Mouse (Mus musculus) c-Kit-positive CD71-negative TER-119-negative erythroid progenitor cells, embryonic 14.5 days (primary cell): ENCODE data around the gene Cnot2.

Experiments
- DNase-seq: peaks from one replicate; pipeline ENCODE4 v3.0.0-alpha.2; 2013; ENCODE audit warnings: low read depth

Cnot2 gene

DNA sequence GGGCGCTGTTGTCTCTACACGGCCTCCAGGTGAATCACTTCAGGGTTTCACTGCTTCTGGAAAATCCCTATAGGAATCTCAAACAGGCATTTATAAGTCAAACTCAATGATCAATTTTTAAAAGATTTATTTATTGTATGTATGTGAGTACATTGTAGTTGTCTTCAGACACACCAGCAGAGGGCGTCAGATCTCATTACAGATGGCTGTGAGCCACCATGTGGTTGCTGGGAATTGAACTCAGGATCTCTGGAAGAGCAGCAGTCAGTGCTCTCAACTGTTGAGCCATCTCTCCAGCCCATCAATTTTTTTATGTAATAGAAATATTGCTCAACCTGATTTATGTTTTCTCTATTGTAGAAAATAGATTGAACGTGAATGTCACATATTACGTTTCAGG, 100.3 kb downstream of the Cnot2 start:
- no peak for DNase-seq

DNA sequence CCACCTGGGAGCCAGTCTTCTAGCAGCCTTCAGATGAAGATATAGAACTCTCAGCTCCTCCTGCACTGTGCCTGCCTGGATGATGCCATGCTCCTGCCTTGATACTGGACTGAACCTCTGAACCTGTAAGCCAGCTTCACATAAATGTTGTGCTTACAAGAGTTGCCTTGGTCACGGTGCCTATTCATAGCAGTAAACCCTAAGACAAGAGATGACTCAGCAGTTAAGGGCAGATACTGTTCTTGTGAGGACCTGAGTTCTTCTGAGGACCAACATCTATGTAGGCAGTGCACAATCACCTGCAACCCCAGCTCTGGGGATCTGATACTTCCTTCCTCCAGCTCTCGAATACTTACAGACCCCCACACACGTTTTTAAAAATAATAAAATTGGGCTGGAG, 104.8 kb downstream of the Cnot2 start:
- DNase-seq: no peak

DNA sequence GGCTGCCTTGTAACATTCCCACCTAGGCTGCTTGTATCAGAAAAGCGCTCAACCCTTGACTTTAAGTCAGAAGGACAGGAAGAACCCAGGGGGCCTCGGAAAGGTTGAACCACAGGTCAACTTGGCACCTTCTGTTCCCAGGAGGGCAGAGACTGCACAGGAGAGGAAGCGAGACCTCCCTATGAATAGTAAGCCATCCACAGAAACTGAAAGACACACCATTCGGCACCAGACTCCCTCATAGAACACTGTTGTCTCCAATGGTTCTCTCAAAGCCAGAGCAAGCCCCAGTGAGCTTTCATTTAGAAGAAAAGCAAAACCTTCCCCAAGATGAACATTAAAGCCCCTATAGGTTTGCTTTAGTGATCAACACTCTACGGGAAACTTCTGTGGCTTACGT, 105.6 kb downstream of the Cnot2 start:
- no peak for DNase-seq

DNA sequence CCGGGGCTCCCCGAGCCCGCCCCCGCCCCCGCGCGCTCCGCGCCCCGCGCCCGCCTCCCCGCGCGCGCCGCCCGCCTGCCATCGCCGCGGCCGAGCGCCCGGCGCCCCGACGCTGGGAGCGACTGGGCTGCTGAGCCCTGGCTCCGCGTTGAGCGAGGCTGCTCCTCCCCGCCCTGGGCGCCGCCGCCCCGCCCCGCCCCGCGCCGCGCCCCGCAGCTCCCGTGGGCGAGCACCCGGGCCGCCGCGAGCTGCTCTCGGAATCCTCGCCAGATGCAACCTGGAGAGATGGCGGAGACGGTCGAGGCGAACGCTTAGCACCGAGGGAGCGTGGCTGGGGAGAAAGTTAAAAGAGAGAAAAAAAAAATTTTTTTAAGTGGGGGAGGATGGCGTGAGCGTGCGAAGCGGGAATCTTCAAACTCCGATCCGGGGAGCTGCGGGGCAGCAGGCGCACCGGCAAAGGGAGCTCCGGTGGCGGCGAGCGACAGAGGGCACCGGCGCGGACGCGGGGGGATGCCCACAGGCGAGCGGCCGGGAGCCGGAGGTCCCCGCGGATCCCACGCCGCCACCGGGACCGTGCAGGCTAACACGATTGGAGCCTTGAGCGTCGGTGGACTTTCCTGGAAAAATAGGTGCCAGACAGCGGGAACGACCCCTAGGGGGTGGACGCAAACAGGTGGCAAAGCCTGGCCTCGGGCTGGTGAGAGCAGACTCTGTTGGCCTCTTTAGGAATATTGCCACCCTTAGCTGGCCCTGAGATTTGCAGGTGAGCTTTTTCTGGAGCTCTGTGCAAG, 107.4 kb downstream of the Cnot2 start, which contains the start of gene Kcnmb4:
TSS of gene Kcnmb4 (minus strand) at position 120 of the 791 bp plus-strand sequence.
- DNase-seq: no peak

DNA sequence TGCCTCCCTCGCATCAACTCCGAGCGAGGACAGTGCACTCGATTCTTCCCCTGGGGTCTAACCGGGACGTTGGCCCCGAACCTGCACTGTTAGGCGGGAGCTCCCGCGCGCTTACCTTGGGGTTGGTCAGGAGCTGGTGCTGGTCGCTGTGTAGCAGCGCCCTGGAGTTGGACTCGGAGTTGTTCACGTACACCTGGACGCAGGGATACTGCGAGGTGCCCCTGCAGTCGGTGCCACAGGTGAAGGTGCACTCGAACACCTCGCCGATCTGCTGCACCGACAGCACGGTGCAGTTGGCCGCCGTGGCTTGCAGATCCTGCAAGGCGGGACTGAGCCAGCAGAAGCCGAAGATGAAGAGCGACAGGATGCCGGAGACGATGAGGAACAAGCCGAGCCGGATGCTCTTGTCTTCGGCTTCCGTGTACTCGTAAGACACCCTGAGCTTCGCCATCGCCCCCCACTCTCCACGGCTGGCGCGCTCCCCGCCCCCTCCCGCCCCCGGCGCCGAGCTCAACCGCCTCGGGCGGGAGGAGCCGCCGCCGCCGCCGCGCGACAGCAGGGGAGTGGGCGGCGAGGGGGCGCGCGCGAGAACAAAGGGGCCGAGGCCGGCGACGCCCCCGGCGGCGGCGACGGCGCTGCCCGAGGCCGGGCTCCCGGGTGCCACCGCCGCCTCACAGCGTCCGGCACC, 108.1 kb downstream of the Cnot2 start:
- no peak for DNase-seq

DNA sequence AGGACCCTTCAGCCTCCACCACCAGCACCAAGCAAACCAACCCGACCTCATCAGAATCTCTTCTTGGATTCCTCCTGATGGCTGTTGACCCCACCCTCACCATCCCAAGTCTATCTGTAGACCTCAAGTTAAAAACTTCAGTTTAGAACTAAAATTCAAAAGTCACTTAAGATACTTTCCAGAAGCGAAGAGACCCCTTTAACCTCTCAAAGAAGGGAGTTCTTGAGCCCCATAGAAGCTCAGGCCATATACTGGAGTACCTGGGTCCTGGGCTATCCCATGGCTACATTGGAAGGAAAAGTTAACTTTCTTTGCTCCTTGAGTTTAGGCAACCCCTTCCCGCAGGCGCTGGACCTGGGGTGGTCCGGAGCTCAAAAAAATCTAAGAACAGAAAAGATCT, 108.7 kb downstream of the Cnot2 start:
- DNase-seq: no peak

DNA sequence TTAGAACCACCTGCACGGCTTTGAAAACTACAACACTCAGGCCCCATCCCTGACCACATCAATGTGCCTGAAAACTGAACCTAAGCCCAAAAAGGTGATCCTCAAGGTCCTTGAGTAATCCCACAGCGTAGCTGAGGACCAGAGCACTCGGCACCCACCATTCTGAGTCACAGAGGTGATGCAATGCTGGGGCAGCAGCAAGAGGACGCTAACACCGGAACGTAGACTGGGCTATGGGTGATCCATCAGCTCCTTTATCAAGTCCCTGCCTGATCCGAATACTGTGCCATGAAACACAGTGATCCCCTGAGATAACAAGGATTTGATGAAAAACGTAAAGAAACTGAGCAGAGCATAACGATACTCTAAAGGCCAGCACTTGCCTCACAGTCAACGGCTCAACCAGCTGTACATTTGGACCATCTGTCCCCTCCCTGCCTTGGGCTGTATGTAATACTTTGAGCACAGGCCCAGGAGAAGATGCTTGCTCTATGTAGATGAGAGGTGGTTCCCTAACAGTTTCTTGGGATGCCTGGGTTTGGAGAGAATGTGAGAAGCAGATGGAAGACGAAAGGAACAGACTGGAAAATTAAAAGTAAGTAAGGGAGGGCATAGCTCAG, 110.9 kb downstream of the Cnot2 start:
- no peak for DNase-seq

DNA sequence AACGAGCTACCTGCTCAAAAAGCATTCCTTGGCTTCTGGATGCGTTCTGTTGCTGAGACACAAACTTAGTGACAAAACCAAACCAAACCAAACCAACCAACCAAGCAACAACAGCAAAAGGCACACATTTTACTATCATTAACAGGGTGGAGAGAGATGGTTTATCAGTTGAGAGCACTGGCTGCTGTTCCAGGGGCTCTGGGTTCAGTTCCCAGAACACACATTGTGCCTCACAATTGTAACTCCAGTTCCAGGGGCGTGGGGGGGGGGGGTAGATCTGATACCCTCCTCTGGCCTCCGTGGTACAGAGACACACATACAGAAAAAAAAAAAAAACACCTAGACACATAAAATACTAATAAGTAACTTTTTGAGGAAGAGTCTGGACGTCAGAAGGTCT, 113.2 kb downstream of the Cnot2 start:
- DNase-seq: no peak

DNA sequence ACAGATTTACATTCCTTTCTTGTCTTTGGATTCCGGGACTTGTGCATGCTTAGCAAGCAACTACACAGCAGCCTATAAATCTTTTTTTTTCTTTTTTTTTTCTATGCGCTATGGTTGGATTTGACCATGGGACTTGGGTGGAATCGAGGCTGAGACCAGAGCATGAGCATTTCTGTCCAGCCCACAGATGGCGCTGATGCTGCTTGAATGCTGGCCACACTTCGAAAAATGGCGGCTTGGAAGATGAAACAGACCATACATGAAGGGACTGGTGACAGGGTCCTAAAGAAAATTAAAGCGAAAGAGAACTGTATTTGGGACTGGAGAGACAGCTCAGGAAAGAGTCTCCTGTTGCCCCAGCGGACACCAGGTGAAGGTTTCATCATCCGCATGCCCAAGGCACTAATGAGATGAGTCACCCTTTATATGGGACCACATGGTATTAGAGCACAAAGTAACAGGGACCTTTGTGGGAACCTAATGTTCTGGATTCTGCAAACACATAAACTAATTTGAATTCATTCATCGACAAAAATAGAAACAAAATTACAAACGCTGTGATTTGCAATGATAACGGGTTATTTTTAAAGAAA, 117.5 kb downstream of the Cnot2 start:
- no peak for DNase-seq

DNA sequence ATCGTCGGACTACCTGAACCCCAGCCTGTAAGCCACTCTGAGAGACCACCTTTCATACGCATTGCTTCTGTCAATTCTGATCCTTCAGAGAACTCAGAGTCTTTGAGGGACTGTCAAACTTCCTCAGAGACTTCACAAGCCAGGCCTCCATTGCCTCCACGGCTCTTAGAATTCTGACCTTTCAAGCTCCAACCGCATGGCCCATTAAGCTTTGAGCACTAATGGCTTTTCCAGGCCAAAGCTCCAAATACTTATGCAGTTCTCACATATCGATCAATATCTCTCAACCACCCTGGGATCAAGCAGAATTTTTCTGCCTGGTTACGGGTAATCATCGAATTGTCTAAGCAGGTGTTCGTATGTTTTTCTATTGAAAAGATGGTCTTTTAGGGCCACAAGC, 119.9 kb downstream of the Cnot2 start:
- DNase-seq: no peak

DNA sequence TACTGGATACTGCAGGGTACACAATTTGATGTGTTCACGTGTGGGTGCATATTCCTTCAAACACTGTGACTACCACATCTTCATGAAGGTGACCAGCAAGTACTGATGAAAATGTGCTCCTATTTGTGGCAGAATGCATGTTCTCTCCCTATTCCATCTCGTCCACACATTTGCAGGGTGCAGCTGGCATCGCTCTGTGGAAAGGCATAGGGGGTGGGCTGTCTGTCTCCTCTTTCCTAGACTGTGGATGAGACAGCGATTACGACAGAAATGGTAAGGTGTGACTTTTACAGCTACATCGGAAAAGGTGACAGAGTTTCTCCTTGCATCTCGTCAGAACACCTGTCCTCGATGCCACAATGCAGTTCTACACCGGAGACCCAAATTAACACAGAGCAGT, 122.5 kb downstream of the Cnot2 start:
- DNase-seq: no peak

DNA sequence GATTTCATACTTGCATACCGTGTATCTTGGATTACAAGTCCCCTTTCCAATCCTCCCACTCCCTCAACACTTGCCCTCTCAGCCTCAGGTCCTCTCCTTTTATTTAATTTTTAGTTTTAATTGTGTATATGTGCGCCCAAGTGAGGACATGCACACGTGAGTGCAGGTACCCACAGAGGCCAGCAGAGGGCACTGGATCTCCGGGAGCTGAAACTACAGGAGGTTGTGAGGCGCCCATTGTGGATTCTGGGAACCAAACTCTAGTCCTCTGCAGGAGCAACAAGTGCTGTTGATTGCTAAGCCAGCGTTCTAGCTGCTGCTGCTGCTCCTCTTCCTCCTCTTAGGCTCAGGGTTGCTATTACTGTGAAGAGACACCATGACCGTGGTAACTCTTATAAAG, 128.5 kb downstream of the Cnot2 start:
- no peak for DNase-seq

DNA sequence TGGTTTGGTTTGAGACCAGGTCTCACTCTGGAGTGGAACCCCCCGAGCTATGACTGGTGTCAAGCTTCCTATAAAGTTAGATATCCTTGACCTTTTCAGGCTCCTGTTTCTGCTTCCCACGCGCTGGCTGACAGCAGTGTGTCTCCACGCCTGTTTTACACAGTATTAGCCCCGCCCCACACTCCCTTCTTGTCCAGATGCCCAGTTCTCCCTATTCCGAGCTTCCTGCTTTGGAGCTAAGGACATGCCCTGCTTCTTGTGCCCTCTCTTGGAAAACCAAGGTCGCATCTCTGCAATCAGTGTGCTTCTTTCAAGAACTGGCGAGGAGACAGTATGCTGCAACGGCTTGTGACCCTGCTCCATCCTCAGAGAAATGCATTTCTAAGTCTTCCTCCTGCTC, 130.7 kb downstream of the Cnot2 start:
- DNase-seq: no peak

DNA sequence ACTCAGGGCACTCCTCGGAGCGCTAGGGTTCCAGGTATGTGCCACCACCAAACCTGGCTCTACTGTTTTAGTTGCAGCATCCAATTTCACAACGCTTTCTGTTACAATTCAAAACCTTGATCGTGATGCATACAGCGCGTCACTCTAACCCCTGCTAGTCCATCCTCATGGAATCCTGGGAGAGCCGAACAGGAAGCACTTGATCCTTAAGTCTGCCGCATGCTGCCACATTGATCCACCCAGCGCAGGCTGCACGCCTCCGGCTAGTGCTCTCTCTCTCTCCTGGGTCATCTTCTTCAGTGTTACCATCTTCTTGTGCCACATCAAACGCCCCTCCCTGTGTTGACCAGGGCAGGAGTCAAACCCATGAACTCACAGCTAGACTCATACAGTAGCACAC, 133.1 kb downstream of the Cnot2 start:
- DNase-seq: no peak

DNA sequence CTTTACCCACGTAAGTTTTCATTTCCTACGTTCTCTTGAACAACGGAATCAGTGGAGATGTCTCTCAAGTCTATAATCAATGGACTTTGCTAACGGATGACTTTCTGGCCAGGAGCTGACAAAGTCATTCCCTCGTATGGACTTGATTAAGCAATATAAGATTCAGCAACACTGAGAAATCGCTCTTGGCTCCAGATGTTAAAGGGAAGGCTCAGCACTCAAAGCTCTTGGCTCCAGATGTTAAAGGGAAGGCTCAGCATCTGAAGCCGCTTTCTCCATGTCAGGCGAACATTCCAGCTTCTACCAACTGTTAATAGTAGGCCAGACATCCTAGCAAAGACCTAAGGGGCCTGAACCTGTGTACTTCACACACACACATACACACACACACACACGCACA, 134.1 kb downstream of the Cnot2 start:
- no peak for DNase-seq

DNA sequence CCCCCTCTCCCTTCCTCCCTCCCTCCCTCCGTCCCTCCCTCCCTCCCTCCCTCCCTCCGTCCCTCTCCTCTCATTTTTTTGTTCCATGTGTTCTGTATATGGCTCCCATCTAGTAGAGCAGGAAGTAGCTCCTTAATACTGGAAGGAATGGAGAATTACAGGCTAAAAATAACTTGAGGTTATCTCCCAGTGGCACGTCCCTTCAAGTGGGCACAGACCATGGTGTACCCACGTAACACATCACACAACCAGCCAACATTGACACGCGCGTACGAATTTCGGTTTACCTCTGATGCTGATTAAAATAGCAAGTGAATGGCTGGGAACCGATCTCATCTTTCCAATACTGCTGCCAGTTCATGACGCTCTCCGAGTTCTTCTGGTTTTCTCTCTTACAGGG, 135.3 kb downstream of the Cnot2 start:
- DNase-seq: no peak

DNA sequence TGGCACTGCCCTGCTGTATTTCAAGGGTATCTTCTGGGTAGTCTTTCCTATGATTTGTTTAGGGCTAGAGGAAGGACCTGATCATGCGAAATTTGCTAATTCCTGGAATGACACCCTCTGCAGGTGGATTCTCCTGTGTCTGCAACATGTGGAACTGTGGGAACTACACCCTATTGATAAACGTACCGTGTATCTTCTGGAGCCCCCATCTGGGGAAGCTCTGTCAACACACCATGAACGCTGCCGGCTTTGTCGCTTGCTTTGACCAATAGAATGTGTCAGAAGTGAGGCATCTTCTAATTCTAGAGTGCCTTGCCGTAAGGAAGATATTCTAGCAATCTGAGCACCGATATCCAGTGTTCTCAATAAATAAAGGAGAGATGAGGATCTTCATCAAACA, 136.5 kb downstream of the Cnot2 start:
- no peak for DNase-seq

DNA sequence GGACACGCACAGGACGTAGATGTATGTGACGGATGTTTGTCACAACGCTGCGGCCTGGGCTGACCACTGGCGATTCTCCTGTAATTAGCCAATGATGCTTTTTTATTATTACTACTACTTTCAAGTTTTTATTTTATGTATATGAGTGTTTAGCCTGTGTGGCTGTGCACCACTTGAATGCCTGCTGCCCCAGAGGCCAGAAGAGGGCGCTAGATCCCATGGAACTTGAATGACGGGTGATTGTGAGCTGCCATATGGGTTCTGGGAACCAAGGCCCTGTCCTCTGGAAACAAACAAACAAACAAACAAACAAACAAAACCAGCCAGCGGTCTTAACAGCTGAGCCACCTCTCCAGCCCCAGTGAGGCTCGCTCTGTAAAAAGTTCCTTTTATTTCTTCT, 136.9 kb downstream of the Cnot2 start:
- DNase-seq: no peak

DNA sequence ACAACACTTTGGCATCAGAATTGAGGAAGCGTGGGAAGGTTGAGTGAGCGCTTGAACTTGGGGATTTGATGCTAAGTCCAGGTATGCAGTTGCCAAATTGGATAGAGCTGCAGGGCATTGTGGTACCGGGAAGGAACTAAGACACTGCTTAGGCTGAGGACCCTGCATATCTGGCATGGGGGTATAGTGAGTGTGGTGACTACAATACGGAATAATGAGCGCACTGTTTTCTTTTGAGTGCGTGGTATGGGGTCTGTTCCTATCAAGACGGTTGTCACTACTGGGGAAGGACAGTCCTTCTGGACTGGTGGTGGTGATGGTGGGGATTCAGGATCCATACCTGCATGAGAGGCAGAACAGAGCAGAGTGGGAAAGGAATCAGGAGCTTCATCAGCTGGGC, 140.4 kb downstream of the Cnot2 start:
- no peak for DNase-seq

DNA sequence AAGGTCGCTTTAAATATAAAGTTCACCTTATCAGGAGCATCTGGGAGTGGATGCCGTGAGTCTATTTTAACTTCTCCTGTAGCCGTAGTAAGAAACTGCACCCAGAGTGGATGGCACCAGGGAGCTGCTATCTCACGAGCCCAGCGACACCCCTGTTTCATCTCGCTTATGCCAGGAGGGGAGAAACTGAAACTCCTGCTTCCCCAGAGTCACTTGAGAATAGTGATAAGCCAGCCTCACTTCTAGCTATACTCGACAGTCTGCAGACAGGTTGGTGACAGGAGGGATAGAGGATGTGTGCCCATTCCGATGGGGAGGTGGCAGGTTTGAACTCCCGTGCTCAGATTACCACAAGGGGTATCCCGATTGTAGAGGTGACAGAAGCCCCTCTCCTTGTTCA, 141.2 kb downstream of the Cnot2 start:
- no peak for DNase-seq

DNA sequence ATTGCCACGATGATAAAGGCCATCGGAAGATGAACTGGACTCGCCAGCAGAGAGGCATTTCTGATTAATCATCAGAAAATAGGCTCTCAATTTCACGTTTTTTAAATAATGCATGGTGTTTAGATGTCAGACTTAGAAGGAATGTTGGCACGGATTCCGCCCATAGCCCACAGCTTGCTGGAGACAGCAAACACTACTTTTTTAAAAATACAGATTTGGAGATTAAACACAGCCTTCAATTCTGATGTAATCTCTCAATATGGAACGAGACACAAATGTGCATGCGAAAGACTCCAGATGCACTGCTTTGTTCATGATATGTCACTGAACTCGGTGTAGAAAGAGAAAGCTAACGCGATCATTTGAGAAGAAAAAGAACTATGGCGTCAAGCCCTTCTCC, 145.9 kb downstream of the Cnot2 start:
- DNase-seq: no peak
